Mouse (Mus musculus): Measurements from ENCODE around the gene Dapk2. TPM values are rescaled to one million over a fixed set of nuclear protein-coding genes. Genes with fewer than 3 reads are reported as not detected.

The Dapk2 gene
- polyA plus RNA-seq (2014; fragmentation: Nextera tagmentation; extraction: Ambion mirVana), result 0.59 and 0.80 TPM in 2 replicates

GRCm38 (mm10) chr9:66157958-66158830, at the start of gene Dapk2:
Gene Dapk2 (plus strand): TSS chr9:66158223.
- H3K9ac ChIP-seq, result 0 out of 2 replicates have a peak within 1 kb of the TSS, but pooled peaks have one; percentile 20

DNA sequence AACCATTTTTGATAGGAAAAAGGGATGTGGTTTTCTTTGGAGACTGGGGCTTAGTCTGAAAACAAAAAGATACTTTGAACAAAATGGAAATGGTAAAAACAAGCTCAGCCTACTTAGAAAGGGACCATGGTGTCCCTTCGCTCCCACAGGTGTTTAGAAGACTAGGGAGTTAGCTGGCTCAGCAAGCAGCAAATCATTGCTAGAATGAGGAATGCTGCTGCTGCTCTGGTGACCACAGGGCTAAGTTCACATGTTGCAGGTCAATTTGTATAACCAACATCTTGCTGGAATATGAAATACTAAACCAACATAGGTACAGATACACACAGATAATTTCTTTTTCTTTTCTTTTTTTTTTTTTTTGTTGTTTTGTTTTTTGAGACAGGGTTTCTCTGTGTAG, 48.4 kb upstream of the Dapk2 start:
- DNase-seq (ENCODE audit: low spot score) (no peak), ATAC-seq (ENCODE audit: low FRiP score) (no peak)
- 0 out of 2 replicates have a peak, but pooled peaks cover 6% of the 10 kb centered on the region for H3K4me1 ChIP-seq (replicated peaks; ENCODE audit: control insufficient read depth, insufficient read depth, low read length)
- peaks cover 64% of the 10 kb centered on the region for H3K36me3 ChIP-seq (replicated peaks; ENCODE audit: control insufficient read depth, insufficient read depth)
- H3K27me3 ChIP-seq (ENCODE audit: control insufficient read depth, insufficient read depth, low read length), result no peaks in the 10 kb centered on the region
- no peaks in the 10 kb centered on the region for H3K9me3 ChIP-seq (ENCODE audit: control insufficient read depth, low read length)
- 91% methylated on average over 1 of the region's 1 CpGs for WGBS
- no peak overlapping the region for H3K27ac ChIP-seq
- H3K4me2 ChIP-seq (replicated peaks), result no peak overlapping the region
- H3K9ac ChIP-seq, result no peak overlapping the region
- H3K4me3 ChIP-seq (replicated peaks; ENCODE audit: low read length), result no peak overlapping the region

More at GRCm38 (mm10) chr9:66157958-66158830, at the start of gene Dapk2:
- 3% methylated on average over 58 of the region's 58 CpGs for WGBS
- peak within 1 kb of the TSS; percentile 50 for H3K4me2 ChIP-seq (replicated peaks)
- no peaks in the 10 kb centered on the region for H3K36me3 ChIP-seq (replicated peaks; ENCODE audit: control insufficient read depth, insufficient read depth)
- no peak within 1 kb of the TSS for H3K27ac ChIP-seq
- H3K9me3 ChIP-seq (ENCODE audit: control insufficient read depth, low read length), result no peaks in the 10 kb centered on the region
- peaks cover 16% of the 10 kb centered on the region for H3K27me3 ChIP-seq (ENCODE audit: control insufficient read depth, insufficient read depth, low read length)
- peak; percentile 45 for DNase-seq (ENCODE audit: low spot score)
- peak; percentile 53; the same call in 1 of the 2 replicates for ATAC-seq (ENCODE audit: low FRiP score)
- peak within 1 kb of the TSS; percentile 28 for H3K4me3 ChIP-seq (replicated peaks; ENCODE audit: low read length)
- no peaks in the 10 kb centered on the region for H3K4me1 ChIP-seq (replicated peaks; ENCODE audit: control insufficient read depth, insufficient read depth, low read length)

DNA sequence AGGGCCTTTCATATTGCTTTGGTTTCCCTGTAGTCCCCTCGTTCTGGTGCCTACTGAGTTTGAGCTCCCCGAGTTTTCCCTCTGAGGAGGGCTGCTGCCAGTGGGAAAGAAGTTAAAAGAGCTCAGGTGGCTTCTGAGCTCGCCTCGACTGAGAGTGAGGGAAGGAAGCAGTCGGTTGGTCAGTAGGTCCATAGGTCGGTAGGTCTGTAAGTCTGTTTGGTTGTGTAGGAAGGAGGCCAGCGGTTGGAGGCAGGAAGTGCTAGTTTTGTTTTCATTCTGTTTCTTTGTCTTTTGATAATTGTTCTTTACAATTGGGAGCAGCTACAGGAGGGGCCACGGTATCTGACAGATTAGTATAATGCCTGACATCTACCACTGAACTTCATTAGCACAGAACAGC, 47.9 kb upstream of the Dapk2 start:
- H3K27me3 ChIP-seq (ENCODE audit: control insufficient read depth, insufficient read depth, low read length), result no peaks in the 10 kb centered on the region
- H3K4me1 ChIP-seq (replicated peaks; ENCODE audit: control insufficient read depth, insufficient read depth, low read length), result 0 out of 2 replicates have a peak, but pooled peaks cover 6% of the 10 kb centered on the region
- H3K9ac ChIP-seq, result no peak overlapping the region
- H3K36me3 ChIP-seq (replicated peaks; ENCODE audit: control insufficient read depth, insufficient read depth), result peaks cover 62% of the 10 kb centered on the region
- no peaks in the 10 kb centered on the region for H3K9me3 ChIP-seq (ENCODE audit: control insufficient read depth, low read length)
- ATAC-seq (ENCODE audit: low FRiP score), result no peak
- WGBS, result 45% methylated on average over 8 of the region's 8 CpGs
- H3K27ac ChIP-seq, result peak overlapping the region; percentile 21; the same call in 1 of the 2 replicates
- no peak for DNase-seq (ENCODE audit: low spot score)
- no peak overlapping the region for H3K4me2 ChIP-seq (replicated peaks)
- no peak overlapping the region for H3K4me3 ChIP-seq (replicated peaks; ENCODE audit: low read length)

DNA sequence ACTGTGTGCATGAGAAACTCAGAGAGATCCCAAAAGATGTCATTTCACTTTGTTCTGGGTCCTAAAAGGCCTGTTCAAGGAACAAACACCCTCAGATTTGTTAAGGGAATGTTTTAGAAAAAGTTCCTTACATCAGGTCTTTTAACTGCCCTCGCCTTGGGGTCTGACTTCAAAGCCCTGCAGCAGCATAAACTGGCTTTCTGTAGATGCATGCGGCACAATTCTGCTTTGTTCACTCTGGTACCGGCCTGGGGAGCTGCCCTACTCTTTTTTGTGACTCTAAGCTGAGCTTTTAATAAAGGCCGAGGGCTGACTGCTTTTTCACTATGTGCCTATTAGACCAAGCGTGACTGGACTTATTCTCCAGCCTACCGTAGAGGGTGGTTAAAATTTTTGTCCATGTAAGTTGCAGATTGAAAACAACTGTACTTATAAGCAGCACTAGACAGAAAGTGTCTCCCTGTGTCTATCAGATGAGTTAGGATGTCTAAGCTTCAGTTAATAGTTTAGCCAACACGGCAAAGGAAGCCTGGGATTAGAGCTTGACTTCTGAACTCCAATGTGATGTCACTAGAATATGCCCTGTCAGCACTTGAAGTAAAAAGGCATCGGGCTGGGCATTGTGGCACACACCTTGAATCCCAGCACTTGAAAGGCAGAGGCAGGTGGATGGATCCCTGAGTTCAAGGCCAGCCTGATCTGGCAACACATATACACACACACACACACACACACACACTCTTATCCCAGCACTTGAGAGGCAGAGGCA, 47.2 kb upstream of the Dapk2 start:
- no peak overlapping the region for H3K9ac ChIP-seq
- 30% methylated on average over 8 of the region's 8 CpGs for WGBS
- 0 out of 2 replicates have a peak, but pooled peaks cover 6% of the 10 kb centered on the region for H3K4me1 ChIP-seq (replicated peaks; ENCODE audit: control insufficient read depth, insufficient read depth, low read length)
- DNase-seq (ENCODE audit: low spot score) (no peak), ATAC-seq (ENCODE audit: low FRiP score) (no peak)
- no peaks in the 10 kb centered on the region for H3K9me3 ChIP-seq (ENCODE audit: control insufficient read depth, low read length)
- H3K4me2 ChIP-seq (replicated peaks), result no peak overlapping the region
- no peak overlapping the region for H3K4me3 ChIP-seq (replicated peaks; ENCODE audit: low read length)
- peaks cover 61% of the 10 kb centered on the region for H3K36me3 ChIP-seq (replicated peaks; ENCODE audit: control insufficient read depth, insufficient read depth)
- no peaks in the 10 kb centered on the region for H3K27me3 ChIP-seq (ENCODE audit: control insufficient read depth, insufficient read depth, low read length)
- H3K27ac ChIP-seq, result peak overlapping the region; percentile 21; the same call in 1 of the 2 replicates

GRCm38 (mm10) chr9:66114341-66114740, 43.7 kb upstream of the Dapk2 start:
- Histone ChIP-seq H3K4me3 (replicated peaks; ENCODE audit: low read length) (no peak overlapping the region), H3K27ac (no peak overlapping the region), H3K36me3 (replicated peaks; ENCODE audit: control insufficient read depth, insufficient read depth) (peaks cover 31% of the 10 kb centered on the region), H3K9me3 (ENCODE audit: control insufficient read depth, low read length) (no peaks in the 10 kb centered on the region), H3K4me2 (replicated peaks) (no peak overlapping the region), H3K4me1 (replicated peaks; ENCODE audit: control insufficient read depth, insufficient read depth, low read length) (0 out of 2 replicates have a peak, but pooled peaks cover 6% of the 10 kb centered on the region), H3K27me3 (ENCODE audit: control insufficient read depth, insufficient read depth, low read length) (no peaks in the 10 kb centered on the region), H3K9ac (no peak overlapping the region)
- DNase-seq (ENCODE audit: low spot score) (no peak), ATAC-seq (ENCODE audit: low FRiP score) (no peak)
- WGBS, result 91% methylated on average over 3 of the region's 3 CpGs

GRCm38 (mm10) chr9:66116890-66117289, 41.1 kb upstream of the Dapk2 start:
- DNase-seq (ENCODE audit: low spot score) (no peak), ATAC-seq (ENCODE audit: low FRiP score) (no peak)
- H3K9ac ChIP-seq, result no peak overlapping the region
- no peak overlapping the region for H3K27ac ChIP-seq
- peaks cover 17% of the 10 kb centered on the region for H3K4me1 ChIP-seq (replicated peaks; ENCODE audit: control insufficient read depth, insufficient read depth, low read length)
- no peaks in the 10 kb centered on the region for H3K9me3 ChIP-seq (ENCODE audit: control insufficient read depth, low read length)
- no peak overlapping the region for H3K4me3 ChIP-seq (replicated peaks; ENCODE audit: low read length)
- peaks cover 22% of the 10 kb centered on the region for H3K36me3 ChIP-seq (replicated peaks; ENCODE audit: control insufficient read depth, insufficient read depth)
- H3K4me2 ChIP-seq (replicated peaks), result no peak overlapping the region
- no peaks in the 10 kb centered on the region for H3K27me3 ChIP-seq (ENCODE audit: control insufficient read depth, insufficient read depth, low read length)
- 69% methylated on average over 8 of the region's 8 CpGs for WGBS

DNA sequence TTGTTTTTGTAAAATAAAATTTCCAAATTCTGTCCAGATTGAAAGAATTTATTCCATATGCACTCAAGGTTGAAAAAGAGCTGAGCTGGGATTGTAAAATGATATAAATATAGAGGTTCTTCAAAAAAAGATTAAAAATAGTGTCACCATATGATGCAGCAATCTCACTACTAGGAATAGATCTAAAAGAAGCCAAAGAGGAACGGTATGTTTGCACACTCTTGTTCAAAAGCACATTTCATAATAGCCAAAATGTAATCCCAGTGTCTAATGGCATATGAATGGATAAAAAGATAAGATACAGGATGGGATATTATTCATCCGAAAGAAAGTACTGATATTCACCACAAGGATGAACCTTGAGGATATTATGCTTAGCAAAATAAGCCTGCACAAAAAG, 38.5 kb upstream of the Dapk2 start:
- H3K27me3 ChIP-seq (ENCODE audit: control insufficient read depth, insufficient read depth, low read length), result no peaks in the 10 kb centered on the region
- no peak for DNase-seq (ENCODE audit: low spot score)
- no peak overlapping the region for H3K27ac ChIP-seq

DNA sequence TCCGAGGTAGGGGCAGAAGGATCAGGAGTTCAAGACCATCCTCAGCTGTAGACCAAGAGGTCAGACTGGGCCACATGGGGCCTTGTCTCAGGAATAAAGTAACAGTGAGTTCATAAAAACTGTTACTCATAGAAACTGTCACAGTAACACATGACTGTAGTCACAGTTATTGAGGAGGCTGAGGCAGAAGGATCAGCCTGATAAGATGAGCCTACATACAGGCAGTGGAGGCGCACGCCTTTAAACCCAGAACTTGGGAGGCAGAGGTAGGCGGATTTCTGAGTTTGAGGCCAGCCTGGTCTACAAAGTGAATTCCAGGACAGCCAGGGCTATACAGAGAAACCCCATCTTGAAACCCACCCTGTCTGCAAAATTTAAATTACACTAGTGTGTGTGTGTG, 37.9 kb upstream of the Dapk2 start:
- H3K27ac ChIP-seq, result no peak overlapping the region
- H3K4me3 ChIP-seq (replicated peaks; ENCODE audit: low read length), result no peak overlapping the region
- ATAC-seq (ENCODE audit: low FRiP score), result no peak
- DNase-seq (ENCODE audit: low spot score), result no peak
- H3K4me2 ChIP-seq (replicated peaks), result no peak overlapping the region
- H3K27me3 ChIP-seq (ENCODE audit: control insufficient read depth, insufficient read depth, low read length), result no peaks in the 10 kb centered on the region
- H3K36me3 ChIP-seq (replicated peaks; ENCODE audit: control insufficient read depth, insufficient read depth), result peaks cover 10% of the 10 kb centered on the region; the same call in 1 of the 2 replicates
- WGBS, result 96% methylated on average over 4 of the region's 4 CpGs
- no peaks in the 10 kb centered on the region for H3K9me3 ChIP-seq (ENCODE audit: control insufficient read depth, low read length)
- H3K4me1 ChIP-seq (replicated peaks; ENCODE audit: control insufficient read depth, insufficient read depth, low read length), result peaks cover 36% of the 10 kb centered on the region
- no peak overlapping the region for H3K9ac ChIP-seq

More for the DNA sequence above, 38.5 kb upstream of the Dapk2 start:
- H3K4me3 ChIP-seq (replicated peaks; ENCODE audit: low read length), result no peak overlapping the region
- H3K36me3 ChIP-seq (replicated peaks; ENCODE audit: control insufficient read depth, insufficient read depth), result peaks cover 14% of the 10 kb centered on the region; the same call in 1 of the 2 replicates
- peaks cover 33% of the 10 kb centered on the region for H3K4me1 ChIP-seq (replicated peaks; ENCODE audit: control insufficient read depth, insufficient read depth, low read length)
- no peak for ATAC-seq (ENCODE audit: low FRiP score)
- WGBS, result 95% methylated on average over 2 of the region's 2 CpGs
- H3K4me2 ChIP-seq (replicated peaks), result no peak overlapping the region
- no peak overlapping the region for H3K9ac ChIP-seq
- H3K9me3 ChIP-seq (ENCODE audit: control insufficient read depth, low read length), result no peaks in the 10 kb centered on the region

- H3K4me2 ChIP-seq (replicated peaks), result no peak overlapping the region
- H3K36me3 ChIP-seq (replicated peaks; ENCODE audit: control insufficient read depth, insufficient read depth), result 0 out of 2 replicates have a peak, but pooled peaks cover 4% of the 10 kb centered on the region
- no peak overlapping the region for H3K9ac ChIP-seq
- no peaks in the 10 kb centered on the region for H3K9me3 ChIP-seq (ENCODE audit: control insufficient read depth, low read length)
- ATAC-seq (ENCODE audit: low FRiP score) (no peak), DNase-seq (ENCODE audit: low spot score) (no peak)
- 63% methylated on average over 3 of the region's 3 CpGs for WGBS
- H3K4me1 ChIP-seq (replicated peaks; ENCODE audit: control insufficient read depth, insufficient read depth, low read length), result peaks cover 38% of the 10 kb centered on the region
- no peak overlapping the region for H3K4me3 ChIP-seq (replicated peaks; ENCODE audit: low read length)
- H3K27me3 ChIP-seq (ENCODE audit: control insufficient read depth, insufficient read depth, low read length), result no peaks in the 10 kb centered on the region
- H3K27ac ChIP-seq, result peak overlapping the region; percentile 47; the same call in 1 of the 2 replicates
Measured at GRCm38 (mm10) chr9:66120945-66121344, 37.1 kb upstream of the Dapk2 start.
